Mouse (Mus musculus) MEL (cell line): ENCODE measurements around the gene Grap. TPM values are rescaled to one million over a fixed set of nuclear protein-coding genes. Genes with fewer than 3 reads are reported as not detected.
A peak's percentile ranks its signal among the peaks of the same experiment; 100 is the strongest.

ENCODE experiments used
- DNase-seq: peaks from one replicate; pipeline ENCODE4 v3.0.0; 2011; ENCODE audit warnings: low read depth, low spot score
- H3K27ac ChIP-seq: 2 replicates; pipeline ENCODE4 v1.5.1; 2012; ENCODE audit warnings: low read depth, mild to moderate bottlenecking, control low read depth, low read length, moderate library complexity; ENCODE audit not compliant: control insufficient read depth
- H3K27me3 ChIP-seq, 2 experiments: fragments of 150-350 bp in 1 of 2; sonication (generic) in 1 of 2; 2 replicates each; pipeline ENCODE4 v1.6.1; 2012; ENCODE audit warnings: low read length in 2 of 2, mild to moderate bottlenecking in 2 of 2, improper control_type of control experiment in 1 of 2, moderate library complexity in 1 of 2; ENCODE audit not compliant: insufficient read depth in 2 of 2, control insufficient read depth in 1 of 2
- H3K36me3 ChIP-seq, 2 experiments: 2 replicates each; pipeline ENCODE4 v1.6.1; 2012 to 2014; ENCODE audit warnings: low read length in 2 of 2, improper control_type of control experiment in 1 of 2, inconsistent platforms in 1 of 2, mild to moderate bottlenecking in 1 of 2; ENCODE audit not compliant: insufficient read depth in 2 of 2, control insufficient read depth in 1 of 2
- H3K4me1 ChIP-seq, 2 experiments: fragments of 150-350 bp in 1 of 2; sonication (generic) in 1 of 2; 2 replicates each; pipeline ENCODE4 v1.6.1; 2012; ENCODE audit warnings: low read length in 2 of 2, improper control_type of control experiment in 1 of 2, mild to moderate bottlenecking in 1 of 2; ENCODE audit not compliant: insufficient read depth in 2 of 2, control insufficient read depth in 1 of 2
- H3K4me3 ChIP-seq, 2 experiments: fragments of 150-350 bp in 1 of 2; sonication (generic) in 1 of 2; 2 replicates each; pipeline ENCODE4 v1.5.1; 2012; ENCODE audit warnings: low read depth in 2 of 2, low read length in 2 of 2, mild to moderate bottlenecking in 2 of 2, moderate library complexity in 2 of 2, control low read depth in 1 of 2, improper control_type of control experiment in 1 of 2; ENCODE audit not compliant: control insufficient read depth in 1 of 2, insufficient read depth in 1 of 2
- H3K79me2 ChIP-seq: 2 replicates; pipeline ENCODE4 v1.6.1; 2012; ENCODE audit warnings: mild to moderate bottlenecking, low read length, moderate library complexity; ENCODE audit not compliant: control insufficient read depth, poor library complexity, insufficient read depth
- H3K9ac ChIP-seq: 2 replicates; pipeline ENCODE4 v1.6.1; 2012; ENCODE audit warnings: low read depth, mild to moderate bottlenecking, control low read depth, low read length, moderate library complexity; ENCODE audit not compliant: control insufficient read depth, poor library complexity, severe bottlenecking
- H3K9me3 ChIP-seq: fragments of 150-350 bp; sonication (generic); replicated peaks from 2 replicates; pipeline ENCODE4 v1.6.1; 2012; ENCODE audit warnings: mild to moderate bottlenecking, low read length, improper control_type of control experiment, moderate library complexity; ENCODE audit not compliant: insufficient read depth
- CTCF ChIP-seq, 3 experiments: IDR thresholded peaks in 2 of 3; conservative IDR thresholded peaks in 1 of 3; 2 replicates each; pipeline ENCODE4 v1.5.1; 2011 to 2012; ENCODE audit warnings: low read length in 3 of 3, low read depth in 2 of 3, mild to moderate bottlenecking in 2 of 3, improper control_type of control experiment in 1 of 3, inconsistent platforms in 1 of 3, mixed read lengths in 1 of 3, moderate library complexity in 1 of 3; ENCODE audit not compliant: control insufficient read depth in 1 of 3, insufficient read depth in 1 of 3, poor library complexity in 1 of 3, severe bottlenecking in 1 of 3
- ELF1 ChIP-seq: IDR thresholded peaks from 2 replicates; pipeline ENCODE4 v1.6.1; 2014; ENCODE audit warnings: low read depth, mild to moderate bottlenecking, inconsistent platforms, low read length, improper control_type of control experiment, moderate library complexity
- ETS1 ChIP-seq: IDR thresholded peaks from 2 replicates; pipeline ENCODE4 v1.6.1; 2012; ENCODE audit warnings: low read depth, mild to moderate bottlenecking, inconsistent platforms, low read length, improper control_type of control experiment, moderate library complexity
- HCFC1 ChIP-seq: IDR thresholded peaks from 2 replicates; pipeline ENCODE4 v1.6.1; 2012; ENCODE audit warnings: low read depth, mild to moderate bottlenecking, inconsistent platforms, low read length, improper control_type of control experiment, moderate library complexity
- MEF2A ChIP-seq: IDR thresholded peaks from 2 replicates; pipeline ENCODE4 v1.6.1; 2014; ENCODE audit warnings: low read depth, mild to moderate bottlenecking, inconsistent platforms, low read length, improper control_type of control experiment; ENCODE audit not compliant: poor library complexity, insufficient replicate concordance, severe bottlenecking; ENCODE audit errors: extremely low read depth
- MYB ChIP-seq: IDR thresholded peaks from 2 replicates; pipeline ENCODE4 v1.6.1; 2011; ENCODE audit warnings: mild to moderate bottlenecking, low read depth, low read length, improper control_type of control experiment
- NELFE ChIP-seq: IDR thresholded peaks from 2 replicates; pipeline ENCODE4 v1.6.1; 2011; ENCODE audit warnings: low read depth, low read length, improper control_type of control experiment
- POLR2AphosphoS2 ChIP-seq: IDR thresholded peaks from 2 replicates; pipeline ENCODE4 v1.6.1; 2011; ENCODE audit warnings: low read length, improper control_type of control experiment
- RCOR1 ChIP-seq: IDR thresholded peaks from 2 replicates; pipeline ENCODE4 v1.6.1; 2012; ENCODE audit warnings: low read depth, mild to moderate bottlenecking, inconsistent platforms, low read length, improper control_type of control experiment
- SMC3 ChIP-seq: IDR thresholded peaks from 2 replicates; pipeline ENCODE4 v1.6.1; 2011; ENCODE audit warnings: low read depth, low read length, improper control_type of control experiment
- TCF12 ChIP-seq: IDR thresholded peaks from 2 replicates; pipeline ENCODE4 v1.6.1; 2014; ENCODE audit warnings: low read depth, mild to moderate bottlenecking, inconsistent platforms, low read length, improper control_type of control experiment, moderate library complexity
- USF1 ChIP-seq: IDR thresholded peaks from 2 replicates; pipeline ENCODE4 v1.6.1; 2014; ENCODE audit warnings: low read depth, mild to moderate bottlenecking, inconsistent platforms, low read length, improper control_type of control experiment, moderate library complexity
- ZKSCAN1 ChIP-seq: IDR thresholded peaks from 2 replicates; pipeline ENCODE4 v1.6.1; 2012; ENCODE audit warnings: low read depth, mild to moderate bottlenecking, inconsistent platforms, low read length, improper control_type of control experiment, moderate library complexity
- ZMIZ1 ChIP-seq: IDR thresholded peaks from 2 replicates; pipeline ENCODE4 v1.6.1; 2012; ENCODE audit warnings: low read depth, mild to moderate bottlenecking, inconsistent platforms, low read length, improper control_type of control experiment, moderate library complexity
- polyA plus RNA-seq, 2 experiments: library from polyadenylated mRNA; stranded (reverse) in 1 of 2; unstranded in 1 of 2; fragments of >175 nt in 1 of 2; fragments of >200 nt in 1 of 2; gene quantifications; 2 replicates each; pipeline versions ENCODE4 v1.2.1 to v1.2.4; 2012; ENCODE audit warnings: low replicate concordance in 2 of 2, low read depth in 1 of 2; ENCODE audit not compliant: insufficient read length in 2 of 2, insufficient read depth in 1 of 2, missing spikeins in 1 of 2
- total RNA-seq: library from RNA; depleted of rRNA; stranded (reverse); fragments of 300-350 nt; gene quantifications from 2 replicates; pipeline ENCODE4 v1.2.3, GENCODE M21; 2012

Gene Grap
- total and polyA plus RNA-seq, 3 experiments: 1.8 to 2.3 TPM; not detected in 1

DNA sequence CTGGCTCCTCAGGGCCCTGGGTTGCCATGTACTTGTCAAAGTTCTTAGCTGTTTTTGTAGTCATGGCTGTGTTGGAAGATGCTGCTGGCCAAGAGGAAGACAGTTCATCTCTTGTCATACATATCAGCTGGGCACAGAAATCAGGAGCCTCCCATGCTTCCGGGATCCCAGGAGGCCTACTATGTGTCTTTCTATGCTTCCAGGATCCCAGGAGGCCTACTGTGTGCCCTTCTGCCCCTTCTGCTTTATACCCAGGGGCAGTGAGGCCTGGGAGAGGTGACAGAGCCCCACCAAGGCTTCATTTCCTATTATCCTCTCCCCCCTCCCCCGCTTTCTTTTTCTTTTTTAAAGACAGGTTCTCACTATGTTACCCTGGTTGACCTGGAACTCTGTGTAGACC is 52.5 kb downstream of the Grap start:
- no peak overlapping the region for H3K27ac ChIP-seq
- H3K27me3 ChIP-seq: no peaks in the 10 kb centered on the region
- H3K4me3 ChIP-seq: no peak overlapping the region
- no peaks in the 10 kb centered on the region for H3K9me3 ChIP-seq
- no peaks in the 10 kb centered on the region for H3K79me2 ChIP-seq
- no peak for DNase-seq
- TF ChIP-seq USF1 (no peak), RCOR1 (no peak), ZKSCAN1 (peak; percentile 74)
- TF ChIP-seq, all 39 proteins: peak for 1
- Histone ChIP-seq H3K9ac (no peak overlapping the region), H3K4me1 (no peaks in the 10 kb centered on the region), H3K36me3 (no peaks in the 10 kb centered on the region; a peak in 1 of 4 replicates)

- H3K36me3 ChIP-seq: no peaks in the 10 kb centered on the region; a peak in 1 of 4 replicates
Measured at GRCm38 (mm10) chr11:61706232-61706631, 53.2 kb downstream of the Grap start.

GRCm38 (mm10) chr11:61708928-61709327 is 55.9 kb downstream of the Grap start:
- DNase-seq: peak; percentile 17
- no peak for TF ChIP-seq MYB
- no peak for TF ChIP-seq ELF1
- 0 out of 6 replicates have a peak, but pooled peaks of 1 of the 3 experiments have one; percentile 3 for TF ChIP-seq CTCF (IDR thresholded peaks at IDR 0.05 in 2 of 3, conservative IDR thresholded peaks at IDR 0.05 in 1 of 3; ENCODE audit: control insufficient read depth in 1 of 3, insufficient read depth in 1 of 3, low read depth in 2 of 3, low read length in 3 of 3, poor library complexity in 1 of 3, severe bottlenecking in 1 of 3)
- no peak for TF ChIP-seq SMC3
- Histone ChIP-seq H3K4me3 (no peak overlapping the region), H3K79me2 (no peaks in the 10 kb centered on the region), H3K9ac (no peak overlapping the region), H3K9me3 (no peaks in the 10 kb centered on the region), H3K36me3 (no peaks in the 10 kb centered on the region), H3K27ac (no peak overlapping the region), H3K27me3 (no peaks in the 10 kb centered on the region), H3K4me1 (no peaks in the 10 kb centered on the region)

More at GRCm38 (mm10) chr11:61706232-61706631, 53.2 kb downstream of the Grap start:
- Histone ChIP-seq H3K27me3 (no peaks in the 10 kb centered on the region), H3K79me2 (no peaks in the 10 kb centered on the region), H3K4me3 (no peak overlapping the region), H3K27ac (no peak overlapping the region), H3K9me3 (no peaks in the 10 kb centered on the region), H3K4me1 (no peaks in the 10 kb centered on the region), H3K9ac (no peak overlapping the region)
- DNase-seq: no peak
- no peak for TF ChIP-seq ZMIZ1
- TF ChIP-seq ETS1: no peak
- TF ChIP-seq TCF12: no peak
- TF ChIP-seq ELF1: no peak
- TF ChIP-seq MEF2A: no peak
- no peak for TF ChIP-seq POLR2AphosphoS2
- TF ChIP-seq HCFC1: no peak
- no peak for TF ChIP-seq ZKSCAN1
- no peak for TF ChIP-seq NELFE
- TF ChIP-seq, all 39 proteins: peak for 0
